Comparison of ENCODE assay signal across 9 mouse cellular contexts in the genomic region with DNA sequence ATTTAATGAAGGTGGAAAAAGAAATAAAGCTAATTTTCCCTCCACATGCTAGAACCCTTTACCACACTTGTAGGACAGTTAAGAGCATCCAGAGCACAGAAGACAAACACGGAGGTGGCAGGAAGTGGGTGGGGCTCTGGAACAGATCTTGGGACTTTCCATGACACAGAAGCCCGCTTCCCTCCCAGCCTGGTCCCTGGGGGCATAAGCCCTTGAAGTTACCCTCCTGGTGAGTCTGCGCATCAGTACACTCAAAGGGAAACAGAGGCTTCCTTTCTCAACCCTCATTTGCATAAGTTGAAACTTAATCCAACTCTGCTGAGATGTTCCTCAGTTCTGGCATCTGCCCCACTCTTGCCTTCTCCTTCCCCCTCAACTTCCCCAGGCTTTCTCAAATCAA.
DNase-seq lines count a peak whose midpoint lies in the region; ATAC-seq and TF ChIP-seq lines count a peak whose summit lies in the region.
"Had no signal": no experiment of that assay in that cellular context is flagged by ENCODE, and none has a peak within 500 bp of the region (broad histone marks: within the 10 kb centered on the region; RNA-seq: fewer than 3 reads in every experiment).

No protein-coding gene starts in this region.

- WGBS in embryonic facial prominence, embryonic 13.5 days: 12% methylated on average over 3 of the region's 3 CpGs
- WGBS in hindbrain, postnatal 0 days: 10% methylated on average over 3 of the region's 3 CpGs
- WGBS in midbrain, embryonic 13.5 days: 8% methylated on average over 3 of the region's 3 CpGs

- H3K36me3 ChIP-seq in ES-E14 (ENCODE audit: control insufficient read depth, insufficient read depth, low read length, poor library complexity, severe bottlenecking): no peaks in the 10 kb centered on the region
- no peaks in the 10 kb centered on the region for H3K36me3 ChIP-seq in embryonic facial prominence, embryonic 13.5 days
- H3K36me3 ChIP-seq in hindbrain, postnatal 0 days (ENCODE audit: insufficient read depth, low read length): no peaks in the 10 kb centered on the region
- no peaks in the 10 kb centered on the region for H3K36me3 ChIP-seq in midbrain, embryonic 13.5 days
- H3K36me3 ChIP-seq: hindbrain, embryonic 15.5 days had no signal

- H3K4me1 ChIP-seq in ES-E14 (ENCODE audit: control insufficient read depth in 2 of 2, insufficient read depth in 2 of 2, low read length in 2 of 2, poor library complexity in 1 of 2): peaks cover 4 to 6% of the 10 kb centered on the region in 2 experiments
- peaks cover 20% of the 10 kb centered on the region for H3K4me1 ChIP-seq in embryonic facial prominence, embryonic 13.5 days
- 0 out of 2 replicates have a peak, but pooled peaks cover 3% of the 10 kb centered on the region for H3K4me1 ChIP-seq in hindbrain, postnatal 0 days (ENCODE audit: insufficient read depth, low read length)
- H3K4me1 ChIP-seq in midbrain, embryonic 13.5 days (replicated peaks): 0 out of 2 replicates have a peak, but pooled peaks cover 4% of the 10 kb centered on the region
- H3K4me1 ChIP-seq: hindbrain, embryonic 15.5 days had no signal

- no peak for ATAC-seq in embryonic facial prominence, embryonic 13.5 days (ENCODE audit: insufficient number of reproducible peaks, insufficient read depth, low FRiP score, low TSS enrichment, low read depth)
- no peak for ATAC-seq in hindbrain, postnatal 0 days
- ATAC-seq in midbrain, embryonic 13.5 days: no peak

- H3K9ac ChIP-seq in ES-E14 (ENCODE audit: insufficient read depth, low read depth, low read length, poor library complexity, severe bottlenecking): no peak overlapping the region
- no peak overlapping the region for H3K9ac ChIP-seq in embryonic facial prominence, embryonic 13.5 days
- H3K9ac ChIP-seq in hindbrain, postnatal 0 days (replicated peaks; ENCODE audit: low read length): no peak overlapping the region
- no peak overlapping the region for H3K9ac ChIP-seq in midbrain, embryonic 13.5 days (replicated peaks)
- H3K9ac ChIP-seq: hindbrain, embryonic 15.5 days had no signal

- peak overlapping the region; percentile 46 for H3K4me2 ChIP-seq in embryonic facial prominence, embryonic 13.5 days
- peak overlapping the region; percentile 33 for H3K4me2 ChIP-seq in hindbrain, postnatal 0 days (ENCODE audit: low read depth, low read length)
- no peak overlapping the region for H3K4me2 ChIP-seq in midbrain, embryonic 13.5 days (replicated peaks)
- H3K4me2 ChIP-seq: hindbrain, embryonic 15.5 days had no signal

- peak; percentile 45 for DNase-seq in gastrocnemius, adult 18-20 months (ENCODE audit: low spot score)
- no peak for DNase-seq in gastrocnemius, postnatal 10 days
- peak; percentile 94 for DNase-seq in ES-E14 (ENCODE audit: low read depth, low spot score)
- DNase-seq in hindbrain, postnatal 0 days (ENCODE audit: low spot score): peak; percentile 30
- peak; percentile 59 for DNase-seq in lung, postnatal 36 days
- DNase-seq in cerebellum, adult 8-10 months: no peak

- in situ Hi-C loops in ES-E14 (cut with MboI; ENCODE audit: low sequenced_read_pairs in 2 of 2, unreplicated experiment in 2 of 2): no loop called here

- TF ChIP-seq CTCF in hindbrain, postnatal 0 days (IDR thresholded peaks at IDR 0.05; ENCODE audit: low read depth): no peak

- no peaks in the 10 kb centered on the region for H3K9me3 ChIP-seq in ES-E14 (ENCODE audit: control insufficient read depth, insufficient read depth, low read depth, low read length)
- H3K9me3 ChIP-seq in embryonic facial prominence, embryonic 13.5 days: no peaks in the 10 kb centered on the region
- H3K9me3 ChIP-seq in hindbrain, postnatal 0 days (ENCODE audit: low read length): no peaks in the 10 kb centered on the region
- H3K9me3 ChIP-seq in midbrain, embryonic 13.5 days: no peaks in the 10 kb centered on the region
- H3K9me3 ChIP-seq: hindbrain, embryonic 15.5 days had no signal

- H3K27me3 ChIP-seq in embryonic facial prominence, embryonic 13.5 days: no peaks in the 10 kb centered on the region
- H3K27me3 ChIP-seq in hindbrain, postnatal 0 days (ENCODE audit: insufficient read depth, low read length): no peaks in the 10 kb centered on the region
- no peaks in the 10 kb centered on the region for H3K27me3 ChIP-seq in midbrain, embryonic 13.5 days
- H3K27me3 ChIP-seq: hindbrain, embryonic 15.5 days had no signal

- no peak overlapping the region for H3K27ac ChIP-seq in ES-E14 (ENCODE audit: insufficient read depth, low read depth, low read length, poor library complexity, severe bottlenecking)
- peak overlapping the region; percentile 65 for H3K27ac ChIP-seq in embryonic facial prominence, embryonic 13.5 days
- H3K27ac ChIP-seq in hindbrain, postnatal 0 days: peak overlapping the region; percentile 15; the same call in 1 of the 2 replicates
- no peak overlapping the region for H3K27ac ChIP-seq in midbrain, embryonic 13.5 days
- H3K27ac ChIP-seq: hindbrain, embryonic 15.5 days had no signal

- 0 out of 4 replicates have a peak overlapping the region, but pooled peaks of 1 of the 2 experiments have one; percentile 15 for H3K4me3 ChIP-seq in ES-E14 (ENCODE audit: insufficient read depth in 1 of 2, low read depth in 1 of 2, low read length in 2 of 2, poor library complexity in 1 of 2, severe bottlenecking in 1 of 2)
- no peak overlapping the region for H3K4me3 ChIP-seq in embryonic facial prominence, embryonic 13.5 days
- H3K4me3 ChIP-seq in hindbrain, postnatal 0 days (ENCODE audit: low read length): no peak overlapping the region
- H3K4me3 ChIP-seq in midbrain, embryonic 13.5 days (replicated peaks): no peak overlapping the region
- H3K4me3 ChIP-seq: hindbrain, embryonic 15.5 days had no signal

TF ChIP-seq in ES-E14, 5 proteins besides CTCF, POLR2A, EP300 and RAD21:
- no peak for TF ChIP-seq MAFK (IDR thresholded peaks at IDR 0.05; ENCODE audit: insufficient read depth, low read depth, low read length)
- no peak for TF ChIP-seq ZNF384 (IDR thresholded peaks at IDR 0.05; ENCODE audit: low read depth, low read length)
- no peak for TF ChIP-seq CHD2 (IDR thresholded peaks at IDR 0.05; ENCODE audit: low read depth, low read length)
- no peak for TF ChIP-seq ZC3H11A (IDR thresholded peaks at IDR 0.05; ENCODE audit: borderline replicate concordance, low read depth, low read length)
- no peak for TF ChIP-seq HCFC1 (IDR thresholded peaks at IDR 0.05; ENCODE audit: borderline replicate concordance, insufficient read depth, low read length)
TF ChIP-seq in ES-E14: peak in this region for 0.

Comparison
In these comparisons a context has a peak if more than half of its experiments do, and no peak if none do; other contexts are left out.
1. DNase-seq: peak in gastrocnemius, adult 18-20 months (single experiment), ES-E14 (single experiment), hindbrain, postnatal 0 days (single experiment) and lung, postnatal 36 days (single experiment); none in gastrocnemius, postnatal 10 days (single experiment) and cerebellum, adult 8-10 months (single experiment).
2. H3K27ac ChIP-seq: peak in embryonic facial prominence, embryonic 13.5 days (single experiment) and hindbrain, postnatal 0 days (single experiment); none in ES-E14 (single experiment) and midbrain, embryonic 13.5 days (single experiment).